Mouse (Mus musculus) cortical plate, adult 2 months (tissue): ENCODE measurements around the gene Gm44502. TPM values are rescaled to one million over a fixed set of nuclear protein-coding genes. Genes with fewer than 3 reads are reported as not detected.

Experiments used
- H3K27ac ChIP-seq: fragments of 200-500 bp; 2 replicates; pipeline ENCODE4 v1.5.1; 2012; ENCODE audit warnings: low read length, control low read depth, inconsistent platforms; ENCODE audit not compliant: insufficient read depth
- H3K4me1 ChIP-seq: fragments of 200-500 bp; 2 replicates; pipeline ENCODE4 v1.6.1; 2011; ENCODE audit warnings: low read length; ENCODE audit not compliant: control insufficient read depth, insufficient read depth
- H3K4me3 ChIP-seq: fragments of 200-500 bp; 2 replicates; pipeline ENCODE4 v1.5.1; 2011; ENCODE audit warnings: mild to moderate bottlenecking, low read length, control low read depth; ENCODE audit not compliant: insufficient read depth
- CTCF ChIP-seq: fragments of 200-500 bp; IDR thresholded peaks from 2 replicates; pipeline ENCODE4 v1.5.1; 2011; ENCODE audit warnings: mild to moderate bottlenecking, control low read depth, low read length; ENCODE audit not compliant: insufficient read depth; ENCODE audit errors: extremely low read depth
- POLR2A ChIP-seq: fragments of 200-500 bp; IDR thresholded peaks from 2 replicates; pipeline ENCODE4 v1.6.1; 2011; ENCODE audit warnings: mild to moderate bottlenecking, low read length, control low read depth; ENCODE audit not compliant: insufficient read depth; ENCODE audit errors: extremely low read depth
- polyA plus RNA-seq: library from polyadenylated mRNA; depleted of rRNA; stranded (reverse); fragments of >200 nt; gene quantifications from 2 replicates; pipeline ENCODE4 v1.2.3, GENCODE M21; 2012; rRNA removed

Gene Gm44502
- polyA plus RNA-seq, 1 experiment, result 0.08 TPM

DNA sequence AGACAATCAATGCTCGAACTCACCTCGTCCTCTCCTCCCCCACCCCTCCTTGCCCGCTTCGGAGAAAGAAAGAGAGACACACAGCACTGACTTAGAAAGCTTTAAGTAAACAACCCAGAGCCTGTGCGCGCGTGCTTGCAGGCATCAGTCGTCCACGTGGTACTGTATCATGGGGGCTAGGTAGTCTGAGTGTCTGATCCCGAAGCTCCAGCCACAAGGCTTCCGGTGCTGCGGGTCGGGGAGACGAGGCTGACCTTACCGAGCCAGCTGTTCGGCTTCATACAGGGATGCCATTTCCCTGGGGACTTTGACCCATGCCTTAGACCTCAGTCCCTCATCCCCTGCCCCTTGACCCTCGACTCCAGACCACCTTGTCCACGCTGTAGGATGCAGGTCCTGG lies 52.1 kb downstream of the Gm44502 start:
- TF ChIP-seq POLR2A (no peak), CTCF (no peak)
- Histone ChIP-seq H3K4me3 (no peak overlapping the region), H3K4me1 (no peaks in the 10 kb centered on the region), H3K27ac (no peak overlapping the region)

DNA sequence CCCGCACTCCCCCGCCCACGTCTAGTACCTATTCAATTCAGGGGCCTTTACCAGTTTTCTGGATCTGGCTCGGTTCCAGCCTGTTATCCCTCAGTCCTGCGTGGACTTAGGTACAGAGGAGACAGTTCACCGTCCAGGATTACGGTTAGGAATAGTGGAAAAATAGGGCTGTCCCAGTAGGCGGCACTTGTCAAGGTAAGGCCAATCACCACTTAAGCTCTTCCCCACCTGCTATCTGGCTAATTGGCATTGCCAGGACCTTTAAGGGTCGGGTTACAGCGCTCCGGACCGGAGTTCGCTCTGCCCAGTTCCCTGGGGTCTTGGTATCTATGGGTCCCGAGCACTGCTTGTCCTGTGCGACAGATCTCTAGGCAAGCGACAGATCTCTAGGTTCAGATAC lies 52.5 kb downstream of the Gm44502 start, which contains the start of gene Tymp:
TSS of gene Tymp (minus strand) at position 83 of the 400 bp plus-strand sequence.
- no peak for TF ChIP-seq POLR2A
- TF ChIP-seq CTCF, result no peak
- H3K27ac ChIP-seq, result no peak within 1 kb of the TSS
- H3K4me3 ChIP-seq, result no peak within 1 kb of the TSS; the same call in 1 of the 2 replicates
- H3K4me1 ChIP-seq, result no peaks in the 10 kb centered on the region

DNA sequence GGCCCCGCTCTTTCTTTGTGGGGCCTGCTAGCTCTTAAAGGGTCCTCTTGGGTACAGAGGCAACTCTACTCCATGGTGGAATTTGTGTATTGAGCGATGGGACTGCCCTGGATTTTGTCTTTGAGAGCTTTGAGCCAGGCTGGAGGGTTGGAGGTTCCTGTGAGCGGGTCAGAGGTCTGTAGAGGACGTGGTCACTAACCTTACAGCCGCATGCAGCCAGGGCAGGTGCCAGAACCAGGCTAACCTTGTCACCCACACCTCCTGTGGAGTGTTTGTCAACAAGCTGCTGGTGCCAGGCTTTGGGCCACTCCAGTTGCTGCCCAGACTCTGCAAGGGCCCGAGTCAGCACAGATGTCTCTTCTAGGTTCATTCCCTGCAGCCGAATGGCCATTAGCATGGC lies 53.5 kb downstream of the Gm44502 start:
- H3K27ac ChIP-seq, result no peak overlapping the region
- H3K4me1 ChIP-seq, result no peaks in the 10 kb centered on the region
- H3K4me3 ChIP-seq, result no peak overlapping the region
- TF ChIP-seq POLR2A (no peak), CTCF (no peak)

DNA sequence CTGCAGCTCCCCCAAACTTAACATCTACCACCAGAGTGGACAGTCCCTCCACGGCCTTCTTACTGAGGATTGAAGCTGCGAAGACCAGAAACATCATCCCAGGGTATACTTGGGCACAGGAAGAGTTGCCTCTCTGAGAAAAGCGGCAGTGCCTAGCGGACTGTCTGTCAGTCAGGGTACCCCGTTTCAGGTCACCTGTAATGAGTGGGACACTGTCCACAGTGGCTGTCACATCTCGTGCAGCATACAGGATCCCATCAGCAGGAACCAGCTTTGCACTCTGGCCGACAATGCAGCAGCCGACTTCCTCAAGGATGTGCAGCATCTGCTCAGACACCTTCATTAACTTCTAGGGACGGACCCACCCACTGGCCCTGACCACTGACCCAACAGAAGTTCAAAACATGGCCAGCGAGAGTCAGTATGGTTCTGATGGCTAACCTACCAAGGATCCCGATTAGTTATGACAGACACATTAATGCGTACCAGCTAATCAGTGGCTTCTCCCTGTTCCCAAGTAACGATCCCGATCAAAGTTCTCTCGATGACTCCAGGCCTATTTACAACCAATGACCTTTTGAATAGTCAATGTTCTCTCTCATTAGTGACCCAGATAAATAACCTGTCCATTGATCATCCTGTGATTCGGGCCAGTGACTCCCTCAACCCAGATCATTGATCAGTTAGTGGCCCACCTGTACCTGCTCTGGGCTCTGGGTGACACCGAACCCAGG lies 54.5 kb downstream of the Gm44502 start:
- TF ChIP-seq POLR2A (no peak), CTCF (no peak)
- Histone ChIP-seq H3K27ac (no peak overlapping the region), H3K4me3 (peak overlapping the region; percentile 76; the same call in 1 of the 2 replicates)

DNA sequence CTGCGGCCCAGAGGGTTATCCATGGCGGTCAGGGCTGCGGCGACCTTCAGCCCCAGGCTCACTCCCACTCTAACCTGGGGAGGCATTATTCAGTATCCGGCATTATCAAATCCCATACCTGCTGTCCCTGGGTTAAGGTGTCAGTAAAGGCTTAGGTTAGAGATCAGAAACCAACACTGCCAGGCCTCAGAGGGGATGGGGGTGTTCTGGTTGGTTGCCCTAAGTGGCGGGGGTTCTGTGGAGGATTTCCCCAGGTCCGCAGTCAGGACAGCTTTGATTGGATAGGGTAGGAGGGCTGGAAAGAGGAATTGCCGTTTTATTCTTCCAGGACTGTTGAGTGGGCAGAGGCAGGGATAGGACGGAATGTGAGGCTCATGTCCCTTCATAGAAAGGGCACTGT lies 55.2 kb downstream of the Gm44502 start:
- peak overlapping the region; percentile 76 for H3K4me3 ChIP-seq
- no peak for TF ChIP-seq CTCF
- TF ChIP-seq POLR2A, result no peak

More for the DNA sequence above, 54.5 kb downstream of the Gm44502 start:
- no peaks in the 10 kb centered on the region for H3K4me1 ChIP-seq

DNA sequence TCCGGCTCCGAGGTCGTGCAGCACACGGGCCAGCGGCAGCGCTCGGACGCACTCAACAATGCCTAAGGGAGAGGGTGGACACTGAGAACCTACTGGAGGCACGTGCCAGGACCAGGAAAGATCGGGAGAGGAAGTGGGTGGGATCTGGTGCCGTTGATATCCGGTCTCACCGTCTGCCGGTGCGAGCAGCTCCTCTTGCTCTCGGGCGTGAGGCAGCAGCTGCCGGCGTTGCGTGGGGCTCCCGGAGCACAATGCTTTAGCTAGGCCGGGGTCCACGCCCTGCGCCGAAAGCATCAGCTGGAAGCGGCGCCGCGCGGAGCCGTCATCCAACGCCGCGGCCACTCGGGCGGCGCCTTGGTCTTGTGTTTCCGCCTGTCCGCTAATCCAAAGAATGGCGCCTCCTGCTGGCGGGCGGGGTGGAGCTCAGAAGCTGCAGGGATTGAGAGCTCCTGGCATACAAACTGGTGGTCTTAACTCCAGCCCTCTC lies 55.7 kb downstream of the Gm44502 start, which contains the start of gene Sco2:
TSS of gene Sco2 (minus strand) at position 85 of the 487 bp plus-strand sequence.
- TF ChIP-seq CTCF (peak; percentile 61), POLR2A (peak; percentile 50; the same call in 1 of the 2 replicates)
- no peaks in the 10 kb centered on the region for H3K4me1 ChIP-seq
- H3K4me3 ChIP-seq, result peak within 1 kb of the TSS; percentile 76
- H3K27ac ChIP-seq, result peak within 1 kb of the TSS; percentile 91

More for the DNA sequence above, 55.2 kb downstream of the Gm44502 start:
- H3K4me1 ChIP-seq, result no peaks in the 10 kb centered on the region
- no peak overlapping the region for H3K27ac ChIP-seq

DNA sequence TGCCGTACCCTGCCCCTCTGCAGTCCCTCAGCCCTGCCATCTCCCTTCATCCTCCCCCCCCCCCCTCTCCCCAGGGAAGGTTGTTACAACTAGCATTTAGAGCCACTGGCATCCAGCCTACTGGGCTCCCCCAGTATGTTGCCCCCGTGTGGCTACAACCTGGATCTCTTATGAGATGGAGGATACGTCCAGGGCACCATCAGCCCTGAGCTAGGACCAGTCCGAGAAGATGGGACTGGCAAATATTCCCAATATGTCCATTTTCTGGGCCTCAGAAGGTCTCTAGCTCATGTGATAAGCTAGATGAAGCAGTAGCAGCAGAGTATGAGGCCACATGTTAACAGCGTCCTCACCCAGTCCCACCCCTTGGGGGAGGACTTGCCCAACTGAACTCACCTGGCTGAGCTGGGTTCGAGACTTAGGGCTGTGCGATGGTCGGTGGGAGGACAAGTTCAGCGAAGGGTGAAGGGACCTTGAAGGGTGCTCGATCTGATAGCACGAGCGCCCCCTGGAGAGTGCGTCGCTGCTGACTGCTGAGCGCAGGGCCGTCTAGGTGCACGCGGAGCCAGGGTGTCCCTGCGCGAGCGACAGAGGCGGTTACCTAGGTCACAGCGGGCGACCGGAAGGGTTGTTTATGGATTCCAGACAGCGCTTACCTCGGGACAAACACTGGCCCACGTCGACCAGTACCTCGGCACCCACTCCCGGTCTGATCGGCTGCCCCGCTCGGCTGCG lies 56.3 kb downstream of the Gm44502 start:
- Histone ChIP-seq H3K4me3 (peak overlapping the region; percentile 76), H3K4me1 (no peaks in the 10 kb centered on the region), H3K27ac (peak overlapping the region; percentile 91)
- TF ChIP-seq CTCF (peak; percentile 64), POLR2A (no peak; the same call in 1 of the 2 replicates)

DNA sequence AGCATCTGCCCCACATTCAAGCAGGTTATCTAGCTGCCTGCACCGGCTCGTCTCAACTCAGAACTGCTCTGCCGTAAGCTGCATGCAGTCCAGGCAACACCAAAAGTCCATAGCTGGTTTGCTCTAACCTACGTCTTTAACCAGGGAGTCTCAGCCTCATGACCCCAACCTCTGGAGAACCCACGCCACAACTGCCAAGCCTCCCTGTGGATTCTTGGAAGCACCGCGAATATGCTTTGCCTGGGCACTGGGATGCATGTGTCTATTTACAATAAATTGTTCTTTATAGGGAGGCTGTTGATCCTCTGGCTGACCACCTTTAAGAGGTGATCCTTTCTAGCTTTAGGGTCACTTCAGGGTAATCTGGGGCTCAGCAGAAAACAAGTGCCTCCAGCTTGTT lies 57.0 kb downstream of the Gm44502 start:
- no peaks in the 10 kb centered on the region for H3K4me1 ChIP-seq
- TF ChIP-seq POLR2A, result no peak
- no peak for TF ChIP-seq CTCF
- no peak overlapping the region for H3K27ac ChIP-seq
- no peak overlapping the region; the same call in 1 of the 2 replicates for H3K4me3 ChIP-seq

DNA sequence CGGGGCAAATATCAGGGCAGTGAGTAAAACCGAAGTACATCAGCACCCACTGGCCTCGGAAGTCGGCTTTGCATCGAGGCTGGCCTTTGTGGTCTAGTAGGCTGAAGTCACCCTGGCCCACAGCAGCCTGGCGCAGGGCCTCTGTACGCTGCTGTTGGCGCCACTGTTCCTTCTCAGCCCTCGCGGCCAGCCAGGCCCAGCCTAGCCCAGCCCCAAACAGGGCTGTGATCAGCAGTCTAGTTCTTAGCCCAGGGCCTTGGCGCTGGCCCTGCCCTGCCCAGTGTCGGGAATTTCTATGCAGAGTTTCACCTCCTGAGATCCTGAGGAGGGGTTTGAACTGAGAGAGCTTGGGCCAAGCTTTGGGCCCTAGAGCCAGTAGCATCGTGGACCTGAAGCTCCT lies 57.4 kb downstream of the Gm44502 start:
- no peak for TF ChIP-seq CTCF
- TF ChIP-seq POLR2A, result no peak; the same call in 1 of the 2 replicates
- Histone ChIP-seq H3K27ac (no peak overlapping the region), H3K4me1 (no peaks in the 10 kb centered on the region), H3K4me3 (no peak overlapping the region)

Other genes starting within 250 kb of the Gm44502 start
- 51.0 and 52.9 TPM in 2 replicates for gene Plxnb2, start 248.9 kb downstream of the Gm44502 start, polyA plus RNA-seq
- 137 and 148 TPM in 2 replicates for gene Dennd6b, start 233.2 kb downstream of the Gm44502 start, polyA plus RNA-seq
- 119 and 135 TPM in 2 replicates for gene Ppp6r2, start 218.1 kb downstream of the Gm44502 start, polyA plus RNA-seq
- gene Sbf1, start 114.4 kb downstream of the Gm44502 start, polyA plus RNA-seq, result 264 and 276 TPM in 2 replicates
- not detected in 2 replicates for gene Adm2, start 107.0 kb downstream of the Gm44502 start, polyA plus RNA-seq
- not detected in 2 replicates for gene Miox, start 95.3 kb downstream of the Gm44502 start, polyA plus RNA-seq
- gene Lmf2, start 74.0 kb downstream of the Gm44502 start, polyA plus RNA-seq, result 12.8 and 13.5 TPM in 2 replicates
- gene Ncaph2, start 74.0 kb downstream of the Gm44502 start, polyA plus RNA-seq, result 119 TPM in 2 replicates
- 35.2 and 36.9 TPM in 2 replicates for gene Sco2, start 55.9 kb downstream of the Gm44502 start, polyA plus RNA-seq
- 3.1 and 3.7 TPM in 2 replicates for gene Tymp, start 52.7 kb downstream of the Gm44502 start, polyA plus RNA-seq
- gene Odf3b, start 50.4 kb downstream of the Gm44502 start, polyA plus RNA-seq, result 5.4 and 5.6 TPM in 2 replicates
- gene Klhdc7b, start 44.8 kb downstream of the Gm44502 start, polyA plus RNA-seq, result 0.71 and 0.85 TPM in 2 replicates
- 0.33 TPM in 1 of 2 replicates, not detected in the other for gene Syce3, start 19.2 kb downstream of the Gm44502 start, polyA plus RNA-seq
- 2.5 and 2.7 TPM in 2 replicates for gene Cpt1b, start 3.8 kb downstream of the Gm44502 start, polyA plus RNA-seq
- 2.8 and 3.2 TPM in 2 replicates for gene C730034F03Rik, start 107 bp downstream of the Gm44502 start, polyA plus RNA-seq
- 60.0 and 66.7 TPM in 2 replicates for gene Chkb, start 212 bp upstream of the Gm44502 start, polyA plus RNA-seq
- 141 and 146 TPM in 2 replicates for gene Mapk8ip2, start 24.2 kb upstream of the Gm44502 start, polyA plus RNA-seq
- 39.9 and 40.2 TPM in 2 replicates for gene Arsa, start 47.7 kb upstream of the Gm44502 start, polyA plus RNA-seq
- 98.8 and 99.7 TPM in 2 replicates for gene Shank3, start 69.9 kb upstream of the Gm44502 start, polyA plus RNA-seq
- 3.2 and 4.4 TPM in 2 replicates for gene Acr, start 138.6 kb upstream of the Gm44502 start, polyA plus RNA-seq
- gene Rabl2, start 162.2 kb upstream of the Gm44502 start, polyA plus RNA-seq, result 96.6 and 101 TPM in 2 replicates